Mouse (Mus musculus) G1E (cell line): Measurements from ENCODE around the gene Hoxc5.

Source experiments
- CTCF ChIP-seq: IDR thresholded peaks from 2 replicates; pipeline ENCODE4 v1.5.1; 2012; ENCODE audit warnings: low read depth, low read length, inconsistent platforms, mixed read lengths
- POLR2AphosphoS5 ChIP-seq: IDR thresholded peaks from 2 replicates; pipeline ENCODE4 v1.6.1; 2012; ENCODE audit warnings: low read depth, low read length, inconsistent platforms; ENCODE audit not compliant: insufficient replicate concordance
- TAL1 ChIP-seq: conservative IDR thresholded peaks from 2 replicates; pipeline ENCODE4 v1.6.1; 2012; ENCODE audit warnings: low read depth, low read length, inconsistent platforms, mixed read lengths

DNA sequence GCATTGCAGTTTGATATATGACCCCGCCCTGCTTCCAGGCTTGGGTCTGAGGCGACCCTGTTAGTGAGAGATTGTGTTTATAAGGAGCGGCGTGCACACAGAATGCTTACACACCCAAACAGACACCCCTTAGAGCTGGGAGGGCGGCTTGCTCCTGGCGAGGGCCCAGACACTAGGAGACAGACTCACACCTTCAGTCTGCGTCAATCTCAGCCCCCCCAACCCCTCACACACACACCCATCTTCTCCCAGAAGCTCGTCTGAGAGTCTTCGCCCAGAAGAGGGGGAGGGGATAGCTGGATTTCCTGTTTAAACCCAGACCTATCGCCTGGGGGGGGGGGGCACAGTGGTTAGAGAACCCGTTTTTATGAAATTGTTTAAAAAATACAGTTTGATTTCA lies 32.7 kb downstream of the Hoxc5 start:
- no peak for TF ChIP-seq CTCF
- TF ChIP-seq TAL1, result no peak
- no peak; the same call in 1 of the 2 replicates for TF ChIP-seq POLR2AphosphoS5
